Mouse (Mus musculus) G1E (cell line): ENCODE data around the gene Coq8b.

Experiments
- CTCF ChIP-seq: IDR thresholded peaks from 2 replicates; pipeline ENCODE4 v1.5.1; 2012; ENCODE audit warnings: low read depth, low read length, inconsistent platforms, mixed read lengths
- GATA1 ChIP-seq: IDR thresholded peaks from 2 replicates; pipeline ENCODE4 v1.6.1; 2012; ENCODE audit warnings: borderline replicate concordance, low read length, inconsistent platforms, mixed read lengths
- GATA2 ChIP-seq: IDR thresholded peaks from 2 replicates; pipeline ENCODE4 v1.6.1; 2012; ENCODE audit warnings: low read depth, low read length, inconsistent platforms, borderline replicate concordance
- TAL1 ChIP-seq: conservative IDR thresholded peaks from 2 replicates; pipeline ENCODE4 v1.6.1; 2012; ENCODE audit warnings: low read depth, low read length, inconsistent platforms, mixed read lengths

DNA sequence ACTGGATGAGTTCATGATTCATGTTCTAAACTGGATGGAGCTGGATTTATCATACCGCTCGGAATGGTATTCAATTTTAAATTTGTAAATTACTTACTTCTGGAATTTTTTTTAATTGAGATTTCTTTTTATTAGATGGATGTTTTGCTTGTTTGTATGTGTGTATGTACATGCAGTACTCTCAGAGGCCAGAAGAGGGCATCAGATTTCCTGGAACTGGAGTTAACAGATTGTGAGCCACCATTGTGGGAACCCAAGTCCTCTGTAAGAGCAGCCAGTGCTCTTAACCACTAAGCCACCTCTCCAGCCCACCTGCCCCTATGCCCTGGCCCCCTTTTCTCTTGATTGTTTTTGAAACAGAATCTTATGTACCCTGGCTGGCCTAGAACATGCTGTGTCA, 16.3 kb downstream of the Coq8b start:
- TF ChIP-seq CTCF = no peak
- no peak for TF ChIP-seq GATA1
- no peak for TF ChIP-seq TAL1
- TF ChIP-seq GATA2 = no peak
